Mouse (Mus musculus) layer of hippocampus, adult 18-20 months (tissue): ENCODE data around the gene Stt3b. TPM values are rescaled to one million over a fixed set of nuclear protein-coding genes. Genes with fewer than 3 reads are reported as not detected.

Experiments
- DNase-seq, 2 experiments: peaks; one replicate each; pipeline ENCODE4 v3.0.0; 2022; ENCODE audit warnings: low spot score in 2 of 2
- total RNA-seq, 2 experiments: library from RNA; stranded (reverse); gene quantifications; 2 replicates each; pipeline ENCODE4 v1.2.3; 2021

The Stt3b gene
- total RNA-seq, 2 experiments from 2014 or later = 79.2 to 81.0 TPM

- no peak for DNase-seq
Observed at GRCm38 (mm10) chr9:115215830-115216701, 94.2 kb downstream of the Stt3b start.

GRCm38 (mm10) chr9:115214572-115215571, 95.3 kb downstream of the Stt3b start:
- no peak for DNase-seq

- no peak for DNase-seq
Observed at GRCm38 (mm10) chr9:115213755-115214264, 96.4 kb downstream of the Stt3b start.

- DNase-seq = peak in 1 of 2 experiments; percentile 11
Observed at GRCm38 (mm10) chr9:115210535-115210934, 99.7 kb downstream of the Stt3b start.

GRCm38 (mm10) chr9:115209737-115210136, 100.5 kb downstream of the Stt3b start:
- no peak for DNase-seq

DNA sequence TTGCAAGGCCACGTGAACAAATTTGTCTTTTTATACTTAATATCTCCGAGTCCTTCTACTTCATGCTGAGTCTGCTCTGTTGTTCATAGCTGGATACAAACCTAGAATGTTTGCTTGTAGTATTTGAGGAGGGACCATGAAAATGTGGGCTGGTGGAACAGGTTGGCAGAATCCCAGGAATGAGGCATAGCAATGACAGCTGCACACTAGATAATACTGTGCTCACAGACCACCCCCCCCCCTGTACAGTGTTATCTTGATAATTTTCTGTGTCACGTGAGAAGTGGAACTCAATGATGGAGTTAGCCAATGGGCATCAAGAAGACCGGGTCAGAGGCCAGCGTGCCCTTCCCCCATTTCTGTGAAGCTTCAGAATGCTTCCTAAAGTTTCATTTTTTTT, 104.0 kb downstream of the Stt3b start:
- peak; percentile 10 to 71 for DNase-seq

- DNase-seq = peak in 1 of 2 experiments; percentile 10
Observed at GRCm38 (mm10) chr9:115205491-115205890, 104.7 kb downstream of the Stt3b start.

GRCm38 (mm10) chr9:115203136-115203535, 107.1 kb downstream of the Stt3b start:
- no peak for DNase-seq

DNA sequence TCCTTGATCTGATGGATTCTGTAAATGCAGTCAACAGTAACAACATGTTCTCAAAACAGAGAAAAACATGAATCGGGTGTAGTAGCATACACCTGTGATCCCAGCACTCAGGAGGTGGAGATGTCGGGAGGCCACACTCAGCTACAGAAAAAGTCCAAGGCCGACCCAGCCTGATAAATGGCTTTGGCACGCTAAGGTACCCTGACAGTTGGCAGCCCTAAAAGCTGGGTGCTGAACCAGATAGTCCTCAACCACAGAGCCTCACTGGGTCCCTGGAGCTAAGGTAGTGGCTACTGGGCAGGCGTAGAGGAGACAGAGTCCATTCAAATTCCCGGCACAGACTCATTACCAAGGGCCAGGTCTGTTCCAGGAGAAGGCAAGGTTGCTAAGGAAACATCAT, 109.0 kb downstream of the Stt3b start:
- DNase-seq = no peak

GRCm38 (mm10) chr9:115200166-115200862, 109.9 kb downstream of the Stt3b start:
- no peak for DNase-seq

DNA sequence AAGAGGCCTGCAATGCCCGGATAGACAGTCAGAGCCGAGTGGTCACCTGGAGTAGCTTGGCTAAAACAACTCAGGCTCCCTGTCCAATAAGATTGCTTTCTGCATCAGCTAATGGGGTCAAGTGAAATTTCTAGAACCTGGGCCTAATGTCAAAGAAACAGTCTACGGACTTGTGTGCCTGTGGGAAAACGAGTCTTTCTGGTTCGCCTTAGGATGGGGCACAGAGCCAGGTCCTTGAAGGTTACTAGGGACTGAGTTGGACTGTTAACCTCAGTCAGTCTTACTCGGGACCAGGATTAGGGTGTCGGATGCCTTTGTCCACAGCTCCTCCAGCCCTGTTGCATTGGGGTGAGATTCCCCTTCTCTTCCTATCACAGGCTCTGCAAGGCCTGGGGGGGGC, 113.1 kb downstream of the Stt3b start:
- no peak for DNase-seq

- DNase-seq = no peak
Observed at GRCm38 (mm10) chr9:115192890-115193289, 117.3 kb downstream of the Stt3b start.
